Mouse (Mus musculus) heart, adult 2 months (tissue): ENCODE measurements around the gene Kcnq5. TPM values are rescaled to one million over a fixed set of nuclear protein-coding genes. Genes with fewer than 3 reads are reported as not detected.

Experiments
- DNase-seq, 2 experiments: peaks; one replicate each; pipeline ENCODE4 v3.0.0; 2021
- H3K27ac ChIP-seq: fragments of 200-600 bp; 2 replicates; pipeline ENCODE4 v1.8.1; 2022
- H3K27me3 ChIP-seq: fragments of 200-500 bp; 2 replicates; pipeline ENCODE4 v1.6.1; 2012; ENCODE audit warnings: mild to moderate bottlenecking, low read length, inconsistent platforms, mixed read lengths; ENCODE audit not compliant: control insufficient read depth, insufficient read depth
- H3K36me3 ChIP-seq: fragments of 200-500 bp; 2 replicates; pipeline ENCODE4 v1.6.1; 2012; ENCODE audit warnings: low read length, inconsistent platforms; ENCODE audit not compliant: control insufficient read depth, insufficient read depth
- H3K4me1 ChIP-seq: fragments of 200-500 bp; 2 replicates; pipeline ENCODE4 v1.6.1; 2011; ENCODE audit warnings: low read length; ENCODE audit not compliant: control insufficient read depth, insufficient read depth
- H3K4me3 ChIP-seq: fragments of 200-600 bp; 2 replicates; pipeline ENCODE4 v1.8.1; 2022
- H3K79me2 ChIP-seq: fragments of 200-500 bp; replicated peaks from 2 replicates; pipeline ENCODE4 v1.6.1; 2012; ENCODE audit warnings: mild to moderate bottlenecking, inconsistent platforms, low read length, moderate library complexity, mixed read lengths; ENCODE audit not compliant: control insufficient read depth, insufficient read depth
- H3K9ac ChIP-seq: fragments of 200-500 bp; 2 replicates; pipeline ENCODE4 v1.6.1; 2012; ENCODE audit warnings: low read depth, mild to moderate bottlenecking, control low read depth, inconsistent platforms, low read length, mixed read lengths
- CTCF ChIP-seq: fragments of 200-600 bp; IDR thresholded peaks from 2 replicates; pipeline ENCODE4 v1.8.1; 2022; ENCODE audit warnings: antibody characterized with exemption, mild to moderate bottlenecking, moderate library complexity
- EP300 ChIP-seq: fragments of 200-500 bp; IDR thresholded peaks from 2 replicates; pipeline ENCODE4 v1.6.1; 2011; ENCODE audit warnings: low read depth, low read length, control low read depth; ENCODE audit not compliant: insufficient read depth
- POLR2A ChIP-seq: fragments of 200-500 bp; IDR thresholded peaks from 2 replicates; pipeline ENCODE4 v1.6.1; 2011; ENCODE audit warnings: mild to moderate bottlenecking, low read depth, low read length, control low read depth; ENCODE audit not compliant: insufficient read depth
- WGBS: fragments of 180-500 bp; shearing (Covaris S2); methylation state at CpG from one replicate; pipeline ENCODE4 v1.1.7; 2018; 5-methylcytosine and 5-hydroxymethylcytosine counted together
- intact Hi-C: fragments of 180-260 bp; cut with DNase I; formaldehyde crosslinking; loops from one replicate; pipeline ENCODE4 v1.15.1; 2025
- polyA plus RNA-seq: library from polyadenylated mRNA; depleted of rRNA; stranded (reverse); fragments of >200 nt; gene quantifications from 2 replicates; pipeline ENCODE4 v1.2.3, GENCODE M21; 2012
- total RNA-seq, 2 experiments: library from RNA; stranded (reverse); gene quantifications; 2 replicates each; pipeline ENCODE4 v1.2.3; 2021

Kcnq5 gene
- total and polyA plus RNA-seq, 3 experiments: 0.20 to 2.6 (median 2.5) TPM

DNA sequence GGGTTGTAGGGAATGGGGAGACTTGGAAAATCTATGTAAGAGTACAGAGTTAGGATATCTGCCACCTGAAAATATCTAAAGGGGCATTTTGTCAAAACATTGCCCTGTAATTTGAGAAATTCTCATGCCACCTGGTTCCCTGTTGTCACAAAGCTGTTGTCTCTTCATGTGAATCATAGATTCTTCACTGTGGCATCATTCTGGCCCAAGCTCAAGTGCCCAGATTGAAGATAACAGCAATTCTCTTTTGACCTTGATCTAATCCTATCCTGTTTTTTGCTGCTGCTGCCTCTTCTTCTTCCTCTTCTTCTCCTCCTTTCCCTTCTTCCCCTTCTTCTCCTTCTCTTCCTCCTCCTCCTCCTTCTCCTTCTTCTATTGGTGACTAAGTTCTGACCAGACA, 240.5 kb downstream of the Kcnq5 start:
- intact Hi-C loops: no loop called here
- Histone ChIP-seq H3K27me3 (no peaks in the 10 kb centered on the region), H3K4me3 (no peak overlapping the region)

DNA sequence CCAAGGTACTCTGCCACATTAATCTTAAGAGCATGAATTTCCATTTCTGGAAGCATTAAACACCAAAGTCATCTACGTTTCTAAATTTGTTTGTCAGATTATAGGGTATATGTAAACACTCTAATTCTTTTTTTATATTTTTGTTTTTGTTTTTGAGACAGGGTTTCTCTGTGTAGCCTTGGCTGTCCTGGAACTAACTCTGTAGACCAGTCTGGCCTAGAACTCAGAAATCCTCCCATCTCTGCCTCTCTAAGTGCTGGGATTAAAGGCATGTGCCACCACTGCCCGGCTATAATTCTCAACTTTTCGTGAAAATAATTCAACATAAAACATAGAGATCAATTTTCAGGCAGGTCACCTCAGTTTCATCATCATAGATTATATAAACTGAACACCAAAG, 246.9 kb downstream of the Kcnq5 start:
- Histone ChIP-seq H3K4me1 (no peaks in the 10 kb centered on the region), H3K27me3 (no peaks in the 10 kb centered on the region), H3K27ac (no peak overlapping the region), H3K36me3 (no peaks in the 10 kb centered on the region), H3K79me2 (no peaks in the 10 kb centered on the region), H3K9ac (no peak overlapping the region), H3K4me3 (no peak overlapping the region)
- DNase-seq: no peak
- WGBS: 81% methylated on average over 3 of the region's 3 CpGs
- intact Hi-C loops: no loop called here
- no peak for TF ChIP-seq EP300
- TF ChIP-seq CTCF: no peak
- TF ChIP-seq POLR2A: no peak

More for the DNA sequence above, 240.5 kb downstream of the Kcnq5 start:
- no peak overlapping the region for H3K9ac ChIP-seq
- no peaks in the 10 kb centered on the region for H3K4me1 ChIP-seq
- no peak for DNase-seq
- H3K27ac ChIP-seq: no peak overlapping the region
- H3K36me3 ChIP-seq: no peaks in the 10 kb centered on the region
- no peak for TF ChIP-seq POLR2A
- TF ChIP-seq CTCF: no peak
- TF ChIP-seq EP300: no peak
- no peaks in the 10 kb centered on the region for H3K79me2 ChIP-seq

DNA sequence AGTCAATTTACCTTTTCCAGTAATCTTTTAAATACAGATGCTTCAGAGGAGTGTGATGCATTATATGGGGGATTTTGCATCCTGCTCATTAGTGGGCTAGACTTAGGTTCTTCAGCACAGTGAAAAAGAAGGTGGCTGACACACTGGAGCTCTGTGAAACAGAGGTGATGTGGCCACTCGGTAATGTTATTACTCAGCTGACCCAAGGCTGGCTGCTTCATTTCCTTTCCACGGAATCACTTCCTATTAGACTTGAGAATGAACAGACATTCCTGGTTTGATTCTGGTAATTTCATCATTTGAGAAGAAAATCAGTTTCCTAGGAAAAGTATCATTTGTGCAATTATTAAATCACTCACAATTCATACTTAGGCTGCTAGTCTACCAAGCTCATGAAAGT, 249.0 kb downstream of the Kcnq5 start:
- intact Hi-C loops: no loop called here
- Histone ChIP-seq H3K36me3 (no peaks in the 10 kb centered on the region), H3K4me3 (no peak overlapping the region), H3K79me2 (no peaks in the 10 kb centered on the region), H3K27ac (no peak overlapping the region), H3K9ac (no peak overlapping the region), H3K4me1 (no peaks in the 10 kb centered on the region), H3K27me3 (no peaks in the 10 kb centered on the region)
- DNase-seq: no peak
- 20% methylated on average over 2 of the region's 2 CpGs for WGBS
- TF ChIP-seq CTCF (no peak), POLR2A (no peak), EP300 (no peak)

DNA sequence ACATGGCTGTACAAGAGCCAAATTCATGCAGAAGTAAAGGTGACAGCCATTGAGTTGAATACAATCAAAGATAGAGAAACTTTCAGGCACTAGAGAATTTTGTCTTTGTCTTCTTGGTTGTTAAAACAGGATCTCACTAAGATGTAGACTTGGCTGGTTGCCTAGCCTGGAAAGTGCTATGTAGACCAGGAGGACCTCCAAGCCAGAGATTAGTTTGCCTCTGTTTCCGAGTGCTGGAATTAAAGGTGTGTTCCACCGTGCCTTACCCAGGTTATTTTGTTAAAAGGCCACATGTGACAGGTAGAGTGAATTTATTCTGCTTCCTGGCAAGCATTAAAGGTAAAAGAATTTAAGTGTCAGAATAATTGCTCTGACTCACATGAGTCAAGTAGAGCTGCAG, 271.3 kb downstream of the Kcnq5 start:
- no peak overlapping the region for H3K9ac ChIP-seq
- intact Hi-C loops: no loop called here
- no peaks in the 10 kb centered on the region for H3K27me3 ChIP-seq
- no peak overlapping the region for H3K27ac ChIP-seq
- no peak for DNase-seq
- no peak overlapping the region for H3K4me3 ChIP-seq
- 42% methylated on average over 2 of the region's 2 CpGs for WGBS
- no peaks in the 10 kb centered on the region for H3K79me2 ChIP-seq
- no peaks in the 10 kb centered on the region for H3K4me1 ChIP-seq
- H3K36me3 ChIP-seq: no peaks in the 10 kb centered on the region
- no peak for TF ChIP-seq EP300
- TF ChIP-seq POLR2A: no peak
- TF ChIP-seq CTCF: no peak

DNA sequence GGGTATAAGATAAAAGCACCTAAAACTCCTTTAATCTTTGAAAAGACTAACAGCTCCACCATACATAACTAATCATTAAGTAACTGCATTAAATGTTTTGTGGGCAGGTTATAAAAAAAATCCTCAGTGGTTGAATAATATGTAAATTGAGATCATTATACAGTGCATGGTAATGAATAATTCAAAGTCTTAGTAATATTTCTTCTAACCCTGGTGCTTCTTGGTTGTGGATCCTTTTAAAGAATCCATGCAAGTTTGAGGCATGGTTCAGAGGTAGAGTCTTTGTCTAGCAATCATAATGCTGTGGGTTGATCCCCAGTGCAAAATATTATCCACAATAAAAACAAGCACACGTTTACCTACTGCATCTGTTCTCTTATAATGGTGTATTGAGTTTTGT, 272.8 kb downstream of the Kcnq5 start:
- Histone ChIP-seq H3K36me3 (no peaks in the 10 kb centered on the region), H3K79me2 (no peaks in the 10 kb centered on the region), H3K4me1 (no peaks in the 10 kb centered on the region), H3K9ac (no peak overlapping the region), H3K27ac (no peak overlapping the region), H3K27me3 (no peaks in the 10 kb centered on the region), H3K4me3 (no peak overlapping the region)
- TF ChIP-seq CTCF: no peak
- intact Hi-C loops: no loop called here
- WGBS: 73% methylated on average over 1 of the region's 1 CpGs
- DNase-seq: no peak

DNA sequence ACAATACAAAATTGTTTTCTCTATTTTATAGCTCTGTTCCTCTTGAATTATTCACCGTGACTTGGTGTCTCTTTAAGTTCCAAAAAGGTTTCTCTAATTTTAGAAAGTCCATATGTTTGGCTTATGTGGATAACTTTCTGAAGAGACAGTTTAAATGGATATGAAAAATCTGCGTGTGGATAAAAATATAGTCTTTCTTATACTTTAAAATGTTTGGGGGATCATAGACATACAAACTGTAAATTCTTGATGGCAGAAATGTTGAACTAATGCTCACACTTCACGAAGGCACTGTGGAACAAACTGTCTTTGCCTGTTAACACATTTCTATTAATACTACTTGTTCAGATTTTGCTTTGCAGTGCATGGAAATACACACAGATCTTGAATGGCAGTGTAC, 277.3 kb downstream of the Kcnq5 start:
- no peak overlapping the region for H3K9ac ChIP-seq
- H3K36me3 ChIP-seq: no peaks in the 10 kb centered on the region
- TF ChIP-seq EP300 (no peak), CTCF (no peak), POLR2A (no peak)
- DNase-seq: no peak
- H3K4me3 ChIP-seq: no peak overlapping the region
- H3K4me1 ChIP-seq: no peaks in the 10 kb centered on the region
- H3K27me3 ChIP-seq: no peaks in the 10 kb centered on the region
- intact Hi-C loops: no loop called here
- H3K79me2 ChIP-seq: no peaks in the 10 kb centered on the region
- H3K27ac ChIP-seq: no peak overlapping the region
- WGBS: 79% methylated on average over 3 of the region's 3 CpGs
